Mouse (Mus musculus) adrenal gland, postnatal 14 days (tissue): ENCODE data around the gene Mvp. TPM values are rescaled to one million over a fixed set of nuclear protein-coding genes. Genes with fewer than 3 reads are reported as not detected.

ENCODE experiments used
- DNase-seq: peaks from one replicate; pipeline ENCODE4 v3.0.0; 2021; ENCODE audit warnings: mixed read lengths
- microRNA-seq, 2 experiments: library from miRNA; unstranded; fragments of <30 nt; microRNA quantifications; one replicate each; pipeline ENCODE4 v1.2.0; 2021
- total RNA-seq: library from RNA; stranded (reverse); gene quantifications from 2 replicates; pipeline ENCODE4 v1.2.3, GENCODE M21; 2021

The Mvp gene
- total RNA-seq, 1 experiment from 2014 or later, result 61.7 TPM

DNA sequence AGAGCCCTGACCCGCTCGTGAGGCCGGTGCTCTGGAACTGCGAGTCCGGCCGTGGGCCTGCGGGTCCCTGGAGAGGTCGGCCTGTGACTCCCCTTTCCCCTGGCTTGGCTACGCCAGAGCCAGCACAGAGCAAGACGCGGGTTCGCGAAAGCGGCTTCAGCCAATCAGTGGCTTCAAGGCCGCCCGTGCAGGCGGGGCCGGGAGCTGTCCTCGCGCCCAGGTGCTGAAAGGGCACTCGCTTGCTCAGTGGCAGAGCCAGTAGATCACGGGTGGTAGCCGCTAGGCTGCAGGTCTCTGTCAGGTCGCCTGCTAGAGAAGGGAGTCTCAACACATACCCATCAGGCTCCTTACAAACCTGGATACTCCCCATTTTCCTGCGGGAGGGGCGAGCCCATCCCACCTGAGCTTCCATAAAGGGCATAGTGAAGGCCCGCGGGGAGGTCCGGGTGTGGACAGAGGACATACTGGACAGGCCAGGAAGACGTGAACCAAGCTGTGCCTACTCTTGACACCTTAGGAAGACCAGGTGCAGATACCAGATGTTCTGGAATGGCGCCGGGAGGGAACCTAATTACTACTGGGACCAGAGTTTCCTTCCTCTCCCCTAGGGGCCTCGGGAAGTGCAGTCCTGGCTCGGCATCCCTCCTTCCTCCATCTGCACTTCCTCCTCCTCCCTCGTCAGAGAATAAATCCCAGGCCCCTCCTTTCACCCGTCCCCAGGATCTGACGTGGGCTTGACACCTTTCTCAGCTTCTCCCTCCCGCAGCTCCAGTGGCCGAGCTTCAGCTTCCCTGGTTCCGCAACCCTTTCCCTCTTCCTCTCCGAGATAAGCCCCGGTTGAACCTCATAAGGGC is 64.4 kb downstream of the Mvp start, which contains the start of gene Sez6l2:
TSS of gene Sez6l2 (plus strand) at position 771 of the 854 bp plus-strand sequence.
- peak; percentile 96 for DNase-seq

DNA sequence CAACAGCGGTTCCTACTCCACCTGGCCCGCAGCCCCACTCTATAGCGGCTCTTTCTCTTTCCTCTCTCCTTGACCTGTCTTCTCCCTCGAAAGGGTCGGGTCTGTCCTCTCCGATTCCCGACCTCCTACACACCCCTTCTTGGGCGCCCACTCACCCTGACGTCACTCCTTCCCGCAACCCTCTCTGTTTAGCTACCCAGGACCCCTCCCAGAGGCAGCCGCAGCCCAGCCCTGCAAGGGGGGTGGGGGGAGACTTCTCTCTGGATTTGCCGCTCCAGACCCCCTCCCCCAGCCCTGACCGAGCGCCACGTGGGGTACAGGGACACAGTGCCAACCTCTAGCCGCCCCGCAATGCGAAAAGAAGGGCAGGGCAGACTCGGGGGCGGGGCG is 65.0 kb downstream of the Mvp start, which contains the start of gene Asphd1:
TSS of gene Asphd1 (minus strand) at position 180 of the 390 bp plus-strand sequence.
- no peak for DNase-seq

DNA sequence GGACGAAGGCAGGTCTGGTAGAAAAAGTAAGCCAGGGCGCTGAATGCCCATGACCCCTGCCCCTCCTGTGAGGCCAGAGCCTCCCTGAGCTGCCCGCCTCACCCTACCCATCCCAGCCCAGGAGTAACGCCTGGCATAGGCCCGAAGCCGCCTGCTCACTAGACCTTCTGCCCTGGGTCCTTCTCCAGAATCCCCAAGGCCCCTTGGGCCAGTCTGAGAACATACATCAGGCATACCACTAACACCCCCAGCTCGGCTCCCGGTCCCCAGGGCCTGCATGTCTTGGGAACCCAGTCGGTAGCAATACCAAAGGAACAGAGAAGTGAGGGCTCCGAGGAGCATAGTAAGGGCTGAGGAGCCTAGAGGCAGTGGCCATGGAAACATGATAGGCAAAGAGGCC is 65.8 kb downstream of the Mvp start:
- DNase-seq, result no peak

DNA sequence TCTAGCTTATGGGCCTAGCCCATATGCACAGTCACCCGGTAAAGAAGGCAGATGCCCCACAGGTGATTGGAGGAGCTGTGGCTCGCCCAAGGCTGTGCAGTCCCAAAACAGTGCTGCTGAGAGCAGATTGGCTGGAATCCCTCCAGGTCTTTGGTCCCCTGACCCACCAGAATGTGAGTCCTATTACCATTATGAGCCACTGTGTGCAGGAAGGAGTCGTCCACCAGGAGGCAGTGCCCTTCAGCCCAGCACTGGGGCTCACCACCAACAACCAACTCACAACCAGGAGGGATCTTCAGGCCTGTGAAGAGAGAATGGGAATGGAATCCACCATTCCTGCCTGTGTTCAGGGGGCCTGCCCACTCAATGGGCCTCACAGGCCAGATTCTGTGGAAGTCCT is 67.9 kb downstream of the Mvp start:
- peak; percentile 67 for DNase-seq

DNA sequence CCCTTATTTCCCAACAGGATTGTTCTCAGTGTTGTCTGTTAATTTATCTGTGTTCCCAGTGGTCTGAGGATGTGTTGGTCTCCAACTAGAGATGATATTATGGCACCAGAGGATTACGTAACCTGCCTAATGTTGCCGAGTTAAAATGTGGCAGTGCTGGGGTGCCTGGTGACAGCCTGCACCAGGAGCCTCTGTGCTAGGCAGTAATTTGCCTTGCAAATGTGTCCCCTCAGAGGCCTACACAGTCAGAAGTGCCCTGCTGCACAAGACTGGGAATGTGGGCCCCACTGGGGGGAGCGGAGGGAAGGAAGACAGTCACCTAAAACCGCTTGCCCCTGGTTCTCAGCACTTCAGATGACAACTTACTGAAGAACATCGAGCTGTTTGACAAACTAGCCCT is 72.6 kb downstream of the Mvp start:
- DNase-seq, result no peak

DNA sequence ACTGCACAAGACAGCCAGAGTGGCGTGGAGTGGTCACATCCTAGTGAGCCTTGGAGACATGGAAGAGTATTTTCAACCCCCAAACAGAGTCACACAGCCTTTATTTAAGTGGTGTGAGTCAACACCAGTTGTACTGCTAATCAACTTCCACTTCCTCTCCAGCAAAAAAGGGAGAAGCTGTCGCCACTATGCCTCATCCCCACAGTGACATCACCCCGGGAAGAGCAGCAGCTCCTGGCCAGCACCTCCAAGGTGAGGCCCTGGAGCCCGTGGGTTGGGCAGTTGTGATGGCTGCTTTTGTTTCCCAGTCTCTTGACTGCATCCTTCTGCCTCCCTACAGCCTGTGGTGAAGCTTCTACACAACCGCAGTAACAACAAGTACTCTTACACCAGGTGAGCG is 73.2 kb downstream of the Mvp start:
- DNase-seq, result no peak

Small RNA genes within 50 kb of the gene (microRNA-seq; reads per million reads assigned to microRNA genes)
- gene Gm44343, result 0 reads per million in 2 experiments

Other genes starting within 250 kb of the Mvp start
- 3.8 and 5.6 TPM in 2 replicates for gene Gdpd3, start 248.3 kb downstream of the Mvp start, total RNA-seq
- gene Ypel3, start 237.7 kb downstream of the Mvp start, total RNA-seq, result 129 and 173 TPM in 2 replicates
- 1.2 and 1.5 TPM in 2 replicates for gene Tbx6, start 233.1 kb downstream of the Mvp start, total RNA-seq
- gene Ppp4c, start 222.1 kb downstream of the Mvp start, total RNA-seq, result 94.7 and 109 TPM in 2 replicates
- gene Fam57b, start 217.0 kb downstream of the Mvp start, total RNA-seq, result 32.1 and 32.5 TPM in 2 replicates
- gene 4930451I11Rik, start 183.0 kb downstream of the Mvp start, total RNA-seq, result not detected in 2 replicates
- gene Doc2a, start 167.2 kb downstream of the Mvp start, total RNA-seq, result 0.63 and 0.64 TPM in 2 replicates
- gene Hirip3, start 152.6 kb downstream of the Mvp start, total RNA-seq, result 24.1 and 30.2 TPM in 2 replicates
- gene Ino80e, start 152.2 kb downstream of the Mvp start, total RNA-seq, result 39.2 and 41.9 TPM in 2 replicates
- gene Taok2, start 129.9 kb downstream of the Mvp start, total RNA-seq, result 68.8 and 79.4 TPM in 2 replicates
- 27.6 and 27.9 TPM in 2 replicates for gene Tmem219, start 91.7 kb downstream of the Mvp start, total RNA-seq
- gene Kctd13, start 85.7 kb downstream of the Mvp start, total RNA-seq, result 20.2 and 24.7 TPM in 2 replicates
- gene Asphd1, start 65.0 kb downstream of the Mvp start, total RNA-seq, result 1.7 and 2.2 TPM in 2 replicates
- 54.2 and 62.2 TPM in 2 replicates for gene Sez6l2, start 64.1 kb downstream of the Mvp start, total RNA-seq
- gene Cdipt, start 38.7 kb downstream of the Mvp start, total RNA-seq, result 78.2 and 83.0 TPM in 2 replicates
- 1.6 TPM in 2 replicates for gene Cdiptos, start 38.5 kb downstream of the Mvp start, total RNA-seq
- gene Pagr1b, start 1.9 kb upstream of the Mvp start, total RNA-seq, result 3.0 and 3.2 TPM in 2 replicates
- 7.9 and 24.6 TPM in 2 replicates for gene Pagr1a, start 2.7 kb upstream of the Mvp start, total RNA-seq
- 8.4 and 26.9 TPM in 2 replicates for gene Gm42742, start 6.5 kb upstream of the Mvp start, total RNA-seq
- 3.5 and 4.6 TPM in 2 replicates for gene Prrt2, start 6.6 kb upstream of the Mvp start, total RNA-seq
- gene Maz, start 12.4 kb upstream of the Mvp start, total RNA-seq, result 133 and 142 TPM in 2 replicates
- 18.9 and 21.7 TPM in 2 replicates for gene Kif22, start 27.9 kb upstream of the Mvp start, total RNA-seq
- gene Zg16, start 72.7 kb upstream of the Mvp start, total RNA-seq, result not detected in 2 replicates
- 1.3 and 5.7 TPM in 2 replicates for gene AI467606, start 76.7 kb upstream of the Mvp start, total RNA-seq
- gene Qprt, start 107.6 kb upstream of the Mvp start, total RNA-seq, result 1.8 and 11.4 TPM in 2 replicates
- 1.4 and 7.9 TPM in 2 replicates for gene Spn, start 123.2 kb upstream of the Mvp start, total RNA-seq
- 50.9 and 55.4 TPM in 2 replicates for gene Cd2bp2, start 181.4 kb upstream of the Mvp start, total RNA-seq
- 38.9 and 45.6 TPM in 2 replicates for gene Tbc1d10b, start 193.8 kb upstream of the Mvp start, total RNA-seq
- 4.3 and 4.9 TPM in 2 replicates for gene Mylpf, start 194.3 kb upstream of the Mvp start, total RNA-seq
- 10.0 and 13.8 TPM in 2 replicates for gene Zfp553, start 218.4 kb upstream of the Mvp start, total RNA-seq
- gene Sept1, start 218.5 kb upstream of the Mvp start, total RNA-seq, result 11.2 and 35.8 TPM in 2 replicates
- gene Zfp771, start 229.7 kb upstream of the Mvp start, total RNA-seq, result 25.9 and 28.1 TPM in 2 replicates
- 48.3 and 57.5 TPM in 2 replicates for gene Dctpp1, start 246.1 kb upstream of the Mvp start, total RNA-seq